Comparison of ENCODE assay signal across 8 mouse cellular contexts in the genomic region with DNA sequence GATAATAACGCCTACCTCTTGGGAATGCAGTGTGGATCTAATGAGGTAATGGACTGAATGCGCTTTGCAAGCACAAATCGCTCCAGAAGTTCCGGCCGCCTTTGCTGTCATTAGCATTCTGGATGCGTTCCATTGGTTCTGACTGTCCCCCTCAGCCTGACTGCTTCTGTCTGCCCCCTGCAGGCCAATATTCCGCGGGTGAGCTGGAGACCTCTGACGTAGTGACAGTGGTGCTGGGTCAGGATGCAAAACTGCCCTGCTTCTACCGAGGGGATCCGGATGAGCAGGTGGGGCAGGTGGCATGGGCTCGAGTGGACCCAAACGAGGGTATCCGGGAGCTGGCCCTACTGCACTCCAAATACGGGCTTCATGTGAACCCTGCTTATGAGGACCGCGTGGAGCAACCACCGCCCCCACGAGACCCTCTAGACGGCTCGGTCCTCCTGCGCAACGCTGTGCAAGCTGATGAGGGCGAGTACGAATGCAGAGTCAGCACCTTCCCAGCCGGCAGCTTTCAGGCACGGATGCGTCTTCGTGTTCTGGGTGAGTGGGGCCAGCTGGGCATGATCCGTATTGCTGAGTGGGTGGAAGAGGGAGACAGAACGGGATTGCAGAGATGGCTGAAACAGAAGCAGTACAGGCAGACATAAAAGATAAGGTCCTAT. TPM values are rescaled to one million over a fixed set of nuclear protein-coding genes. Genes with fewer than 3 reads are reported as not detected.
DNase-seq lines count a peak whose midpoint lies in the region; ATAC-seq and TF ChIP-seq lines count a peak whose summit lies in the region.

No protein-coding gene starts in this region.

- H3K4me1 ChIP-seq in bone marrow macrophage, adult 2 months (ENCODE audit: control insufficient read depth, insufficient read depth, low read length), result peaks cover 40% of the 10 kb centered on the region
- H3K4me1 ChIP-seq in embryonic facial prominence, embryonic 15.5 days, result peaks cover 24% of the 10 kb centered on the region
- H3K4me1 ChIP-seq in heart, embryonic 11.5 days (ENCODE audit: control insufficient read depth, insufficient read depth, low read length), result no peaks in the 10 kb centered on the region
- H3K4me1 ChIP-seq in kidney, embryonic 15.5 days, result peaks cover 19% of the 10 kb centered on the region
- no peaks in the 10 kb centered on the region for H3K4me1 ChIP-seq in midbrain, postnatal 0 days (ENCODE audit: insufficient read depth, low read length)

- no peaks in the 10 kb centered on the region for H3K79me2 ChIP-seq in C2C12 (ENCODE audit: control insufficient read depth, insufficient read depth)

- no peak for ATAC-seq in embryonic facial prominence, embryonic 15.5 days (ENCODE audit: insufficient number of reproducible peaks, low FRiP score, low TSS enrichment, low read depth)
- ATAC-seq in heart, embryonic 11.5 days (replicated peaks; ENCODE audit: insufficient number of reproducible peaks, low FRiP score, low TSS enrichment), result no peak; the same call in 1 of the 2 replicates
- ATAC-seq in kidney, embryonic 15.5 days (replicated peaks; ENCODE audit: low FRiP score), result peak; percentile 80
- ATAC-seq in midbrain, postnatal 0 days (ENCODE audit: low FRiP score), result peak; percentile 87

- H3K9ac ChIP-seq in embryonic facial prominence, embryonic 15.5 days, result no peak overlapping the region
- H3K9ac ChIP-seq in heart, embryonic 11.5 days (ENCODE audit: low read depth, low read length), result no peak overlapping the region
- no peak overlapping the region for H3K9ac ChIP-seq in kidney, embryonic 15.5 days
- peak overlapping the region; percentile 51 for H3K9ac ChIP-seq in midbrain, postnatal 0 days (replicated peaks; ENCODE audit: low read length, poor library complexity, severe bottlenecking)

- peak overlapping the region; percentile 47 for H3ac ChIP-seq in C2C12 (ENCODE audit: control insufficient read depth, insufficient read length, low read depth)

- TF ChIP-seq CTCF in C2C12 (IDR thresholded peaks at IDR 0.05; ENCODE audit: control insufficient read depth, insufficient read depth, insufficient read length), result peak; percentile 62
- peak; percentile 27; the same call in 1 of the 2 replicates for TF ChIP-seq CTCF in bone marrow macrophage, adult 2 months (IDR thresholded peaks at IDR 0.05; ENCODE audit: low read depth, low read length)
- peak; percentile 86 for TF ChIP-seq CTCF in midbrain, postnatal 0 days (IDR thresholded peaks at IDR 0.05)

- no peak for TF ChIP-seq POLR2A in bone marrow macrophage, adult 2 months (IDR thresholded peaks at IDR 0.05; ENCODE audit: borderline replicate concordance, low read depth, low read length)

- no peak overlapping the region for H3K4me3 ChIP-seq in C2C12 (ENCODE audit: insufficient read depth, poor library complexity, severe bottlenecking)
- 0 out of 2 replicates have a peak overlapping the region, but pooled peaks have one; percentile 7 for H3K4me3 ChIP-seq in bone marrow macrophage, adult 2 months (ENCODE audit: insufficient read depth, low read length)
- peak overlapping the region; percentile 22 for H3K4me3 ChIP-seq in embryonic facial prominence, embryonic 15.5 days (replicated peaks)
- H3K4me3 ChIP-seq in heart, embryonic 11.5 days (ENCODE audit: low read depth, low read length), result peak overlapping the region; percentile 29; the same call in 1 of the 2 replicates
- H3K4me3 ChIP-seq in kidney, embryonic 15.5 days (replicated peaks), result peak overlapping the region; percentile 33
- H3K4me3 ChIP-seq in midbrain, postnatal 0 days (ENCODE audit: low read depth, low read length), result peak overlapping the region; percentile 40

- no peaks in the 10 kb centered on the region for H3K27me3 ChIP-seq in C2C12 (ENCODE audit: control insufficient read depth, insufficient read depth, insufficient read length)
- H3K27me3 ChIP-seq in embryonic facial prominence, embryonic 15.5 days, result peaks cover 15% of the 10 kb centered on the region; the same call in 1 of the 2 replicates
- peaks cover 15% of the 10 kb centered on the region for H3K27me3 ChIP-seq in heart, embryonic 11.5 days (ENCODE audit: control insufficient read depth, insufficient read depth, low read length)
- H3K27me3 ChIP-seq in kidney, embryonic 15.5 days, result peaks cover 17% of the 10 kb centered on the region
- H3K27me3 ChIP-seq in midbrain, postnatal 0 days (ENCODE audit: insufficient read depth, low read length), result no peaks in the 10 kb centered on the region

- peak overlapping the region; percentile 54 for H3K4me2 ChIP-seq in embryonic facial prominence, embryonic 15.5 days (replicated peaks)
- H3K4me2 ChIP-seq in heart, embryonic 11.5 days, result peak overlapping the region; percentile 64
- H3K4me2 ChIP-seq in kidney, embryonic 15.5 days, result peak overlapping the region; percentile 63
- peak overlapping the region; percentile 52 for H3K4me2 ChIP-seq in midbrain, postnatal 0 days (ENCODE audit: low read depth, low read length, poor library complexity, severe bottlenecking)

- WGBS in embryonic facial prominence, embryonic 15.5 days, result 7% methylated on average over 31 of the region's 31 CpGs
- WGBS in heart, embryonic 11.5 days (ENCODE audit: insufficient replicate concordance), result 5% methylated on average over 31 of the region's 31 CpGs
- 3% methylated on average over 31 of the region's 31 CpGs for WGBS in kidney, embryonic 15.5 days
- 2% methylated on average over 31 of the region's 31 CpGs for WGBS in midbrain, postnatal 0 days

- no peaks in the 10 kb centered on the region for H3K36me3 ChIP-seq in C2C12 (ENCODE audit: control insufficient read depth, insufficient read depth)
- H3K36me3 ChIP-seq in embryonic facial prominence, embryonic 15.5 days, result no peaks in the 10 kb centered on the region
- no peaks in the 10 kb centered on the region for H3K36me3 ChIP-seq in heart, embryonic 11.5 days (ENCODE audit: control insufficient read depth, insufficient read depth, low read length)
- no peaks in the 10 kb centered on the region for H3K36me3 ChIP-seq in kidney, embryonic 15.5 days
- no peaks in the 10 kb centered on the region for H3K36me3 ChIP-seq in midbrain, postnatal 0 days (ENCODE audit: insufficient read depth, low read length)

- no peak overlapping the region; the same call in 1 of the 2 replicates for H3K27ac ChIP-seq in bone marrow macrophage, adult 2 months (ENCODE audit: insufficient read depth, low read depth, low read length)
- no peak overlapping the region for H3K27ac ChIP-seq in embryonic facial prominence, embryonic 15.5 days (replicated peaks)
- no peak overlapping the region for H3K27ac ChIP-seq in heart, embryonic 11.5 days (ENCODE audit: low read depth, low read length)
- 0 out of 2 replicates have a peak overlapping the region, but pooled peaks have one; percentile 19 for H3K27ac ChIP-seq in kidney, embryonic 15.5 days
- 0 out of 2 replicates have a peak overlapping the region, but pooled peaks have one; percentile 9 for H3K27ac ChIP-seq in midbrain, postnatal 0 days (ENCODE audit: low read depth, low read length)

- no peaks in the 10 kb centered on the region for H3K9me3 ChIP-seq in embryonic facial prominence, embryonic 15.5 days (replicated peaks)
- no peaks in the 10 kb centered on the region for H3K9me3 ChIP-seq in heart, embryonic 11.5 days (replicated peaks; ENCODE audit: control insufficient read depth, low read length)
- no peaks in the 10 kb centered on the region for H3K9me3 ChIP-seq in kidney, embryonic 15.5 days (replicated peaks)
- H3K9me3 ChIP-seq in midbrain, postnatal 0 days (ENCODE audit: low read length), result no peaks in the 10 kb centered on the region

- DNase-seq in liver, result peak; percentile 73
- DNase-seq in midbrain, postnatal 0 days (ENCODE audit: low spot score), result peak; percentile 92
- peak; percentile 50 to 84 for DNase-seq in spleen, postnatal 10 days (ENCODE audit: low spot score in 2 of 2)

- H3K79me3 ChIP-seq in C2C12 (ENCODE audit: low read depth), result no peaks in the 10 kb centered on the region

RNA-seq across cellular contexts. Expression of gene Arhgap30, which starts 8.7 kb away (rescaled TPM):
- polyA plus RNA-seq in C2C12 (2012; fragmentation: generic; extraction: Trizol), result 0.05 TPM
- 178 and 182 TPM in 2 replicates for polyA plus RNA-seq in bone marrow macrophage, adult 2 months (2012; ENCODE audit: insufficient read depth, insufficient read length, missing spikeins)
- 2.6 and 3.1 TPM in 2 replicates for polyA plus RNA-seq in embryonic facial prominence, embryonic 15.5 days (2015; fragmentation: Nextera tagmentation; extraction: Ambion mirVana)
- polyA plus RNA-seq in heart, embryonic 11.5 days (2014; fragmentation: Nextera tagmentation; extraction: Ambion mirVana), result 0.18 and 0.44 TPM in 2 replicates
- 1.2 and 1.6 TPM in 2 replicates for polyA plus RNA-seq in kidney, embryonic 15.5 days (2015; fragmentation: Nextera tagmentation; extraction: Ambion mirVana)
- total RNA-seq in midbrain, postnatal 0 days (2014; rRNA removed), result 0.82 and 1.1 TPM in 2 replicates
- 0.75 and 0.81 TPM in 2 replicates for polyA plus RNA-seq in midbrain, postnatal 0 days (2015; fragmentation: Nextera tagmentation; extraction: Ambion mirVana)

RNA-seq across cellular contexts. Expression of gene Nectin4, which starts 10.2 kb away (rescaled TPM):
- polyA plus RNA-seq in C2C12 (2012; fragmentation: generic; extraction: Trizol), result 0.06 TPM
- polyA plus RNA-seq in bone marrow macrophage, adult 2 months (2012; ENCODE audit: insufficient read depth, insufficient read length, missing spikeins), result 9.7 and 11.5 TPM in 2 replicates
- 39.0 and 43.7 TPM in 2 replicates for polyA plus RNA-seq in embryonic facial prominence, embryonic 15.5 days (2015; fragmentation: Nextera tagmentation; extraction: Ambion mirVana)
- polyA plus RNA-seq in heart, embryonic 11.5 days (2014; fragmentation: Nextera tagmentation; extraction: Ambion mirVana), result 0.08 and 0.20 TPM in 2 replicates
- 3.0 and 3.5 TPM in 2 replicates for polyA plus RNA-seq in kidney, embryonic 15.5 days (2015; fragmentation: Nextera tagmentation; extraction: Ambion mirVana)
- 4.7 and 9.3 TPM in 2 replicates for total RNA-seq in midbrain, postnatal 0 days (2014; rRNA removed)
- 4.8 TPM in 2 replicates for polyA plus RNA-seq in midbrain, postnatal 0 days (2015; fragmentation: Nextera tagmentation; extraction: Ambion mirVana)

RNA-seq across cellular contexts. Expression of gene Klhdc9, which starts 19.5 kb away (rescaled TPM):
- polyA plus RNA-seq in C2C12 (2012; fragmentation: generic; extraction: Trizol), result 0.05 TPM
- not detected in 2 replicates for polyA plus RNA-seq in bone marrow macrophage, adult 2 months (2012; ENCODE audit: insufficient read depth, insufficient read length, missing spikeins)
- 4.5 and 9.1 TPM in 2 replicates for polyA plus RNA-seq in embryonic facial prominence, embryonic 15.5 days (2015; fragmentation: Nextera tagmentation; extraction: Ambion mirVana)
- polyA plus RNA-seq in heart, embryonic 11.5 days (2014; fragmentation: Nextera tagmentation; extraction: Ambion mirVana), result 0.49 and 0.51 TPM in 2 replicates
- polyA plus RNA-seq in kidney, embryonic 15.5 days (2015; fragmentation: Nextera tagmentation; extraction: Ambion mirVana), result 2.6 TPM in 2 replicates
- 4.0 and 4.5 TPM in 2 replicates for total RNA-seq in midbrain, postnatal 0 days (2014; rRNA removed)
- polyA plus RNA-seq in midbrain, postnatal 0 days (2015; fragmentation: Nextera tagmentation; extraction: Ambion mirVana), result 6.3 and 6.4 TPM in 2 replicates

RNA-seq across cellular contexts. Expression of gene Usf1, which starts 31.0 kb away (rescaled TPM):
- polyA plus RNA-seq in C2C12 (2012; fragmentation: generic; extraction: Trizol), result 70.1 TPM
- polyA plus RNA-seq in bone marrow macrophage, adult 2 months (2012; ENCODE audit: insufficient read depth, insufficient read length, missing spikeins), result 94.4 and 98.8 TPM in 2 replicates
- 74.6 and 85.2 TPM in 2 replicates for polyA plus RNA-seq in embryonic facial prominence, embryonic 15.5 days (2015; fragmentation: Nextera tagmentation; extraction: Ambion mirVana)
- 53.3 and 68.2 TPM in 2 replicates for polyA plus RNA-seq in heart, embryonic 11.5 days (2014; fragmentation: Nextera tagmentation; extraction: Ambion mirVana)
- polyA plus RNA-seq in kidney, embryonic 15.5 days (2015; fragmentation: Nextera tagmentation; extraction: Ambion mirVana), result 71.2 and 90.9 TPM in 2 replicates
- total RNA-seq in midbrain, postnatal 0 days (2014; rRNA removed), result 134 and 156 TPM in 2 replicates
- 160 and 167 TPM in 2 replicates for polyA plus RNA-seq in midbrain, postnatal 0 days (2015; fragmentation: Nextera tagmentation; extraction: Ambion mirVana)

RNA-seq across cellular contexts. Expression of gene Pfdn2, which starts 34.6 kb away (rescaled TPM):
- 90.9 TPM for polyA plus RNA-seq in C2C12 (2012; fragmentation: generic; extraction: Trizol)
- polyA plus RNA-seq in bone marrow macrophage, adult 2 months (2012; ENCODE audit: insufficient read depth, insufficient read length, missing spikeins), result 64.4 and 74.8 TPM in 2 replicates
- polyA plus RNA-seq in embryonic facial prominence, embryonic 15.5 days (2015; fragmentation: Nextera tagmentation; extraction: Ambion mirVana), result 95.9 and 105 TPM in 2 replicates
- polyA plus RNA-seq in heart, embryonic 11.5 days (2014; fragmentation: Nextera tagmentation; extraction: Ambion mirVana), result 49.5 and 51.3 TPM in 2 replicates
- polyA plus RNA-seq in kidney, embryonic 15.5 days (2015; fragmentation: Nextera tagmentation; extraction: Ambion mirVana), result 122 and 130 TPM in 2 replicates
- total RNA-seq in midbrain, postnatal 0 days (2014; rRNA removed), result 17.3 and 18.4 TPM in 2 replicates
- 139 and 155 TPM in 2 replicates for polyA plus RNA-seq in midbrain, postnatal 0 days (2015; fragmentation: Nextera tagmentation; extraction: Ambion mirVana)

Comparison
In these comparisons a context has a peak if more than half of its experiments do, and no peak if none do; other contexts are left out.
1. CTCF ChIP-seq: peak in every context shown above with its lines; median percentile 86 in midbrain, postnatal 0 days; 62 in C2C12; 27 in bone marrow macrophage, adult 2 months.
2. H3K27ac ChIP-seq: peak in kidney, embryonic 15.5 days (single experiment) and midbrain, postnatal 0 days (single experiment); none in bone marrow macrophage, adult 2 months (single experiment), embryonic facial prominence, embryonic 15.5 days (single experiment) and heart, embryonic 11.5 days (single experiment).
3. ATAC-seq: peak in kidney, embryonic 15.5 days (single experiment) and midbrain, postnatal 0 days (single experiment); none in embryonic facial prominence, embryonic 15.5 days (single experiment) and heart, embryonic 11.5 days (single experiment).
4. RNA of gene Arhgap30, which starts 8.7 kb away (polyA plus RNA-seq): 178 to 182 TPM in bone marrow macrophage, adult 2 months; 2.6 to 3.1 TPM in embryonic facial prominence, embryonic 15.5 days, 1.2 to 1.6 TPM in kidney, embryonic 15.5 days, 0.75 to 0.81 TPM in midbrain, postnatal 0 days, 0.18 to 0.44 TPM in heart, embryonic 11.5 days and 0.05 TPM in C2C12 (single experiment); every median in the first group is over 10 times any median in the second.
5. Peak in every context shown above with its lines, with median percentiles within 50 percentile points of each other: H3K4me2 ChIP-seq and DNase-seq.